Mouse (Mus musculus) heart, embryonic 13.5 days (tissue): ENCODE data around the gene Cisd3. TPM values are rescaled to one million over a fixed set of nuclear protein-coding genes. Genes with fewer than 3 reads are reported as not detected.
"Not testable (repeated sequence)": the region's sequence is repeated elsewhere in the genome, so short reads cannot be mapped to it uniquely, and the experiment has no call there.

Experiments
- ATAC-seq: fragments of 200-750 bp; cut with Nextera tagmentation; 2 replicates; pipeline ENCODE4 v1.8.0; 2017; ENCODE audit warnings: moderate TSS enrichment; ENCODE audit not compliant: insufficient number of reproducible peaks, low FRiP score, low TSS enrichment; ENCODE audit errors: extremely low read depth
- H3K27ac ChIP-seq: fragments of 300-500 bp; sonication (generic); replicated peaks from 2 replicates; pipeline ENCODE4 v1.5.1; 2015; ENCODE audit warnings: moderate library complexity, mild to moderate bottlenecking, inconsistent platforms
- H3K27me3 ChIP-seq: fragments of 300-500 bp; sonication (generic); replicated peaks from 2 replicates; pipeline ENCODE4 v1.6.1; 2015; ENCODE audit warnings: mild to moderate bottlenecking, inconsistent platforms
- H3K36me3 ChIP-seq: fragments of 300-500 bp; sonication (generic); 2 replicates; pipeline ENCODE4 v1.6.1; 2015; ENCODE audit warnings: mild to moderate bottlenecking, inconsistent platforms
- H3K4me1 ChIP-seq: fragments of 300-500 bp; sonication (generic); 2 replicates; pipeline ENCODE4 v1.6.1; 2015; ENCODE audit warnings: inconsistent platforms
- H3K4me2 ChIP-seq: fragments of 300-500 bp; sonication (generic); 2 replicates; pipeline ENCODE4 v1.6.1; 2015; ENCODE audit warnings: inconsistent platforms, mild to moderate bottlenecking, moderate library complexity
- H3K4me3 ChIP-seq: fragments of 300-500 bp; sonication (generic); 2 replicates; pipeline ENCODE4 v1.5.1; 2015; ENCODE audit warnings: moderate library complexity, mild to moderate bottlenecking, inconsistent platforms
- H3K9ac ChIP-seq: fragments of 300-500 bp; sonication (generic); 2 replicates; pipeline ENCODE4 v1.6.1; 2015; ENCODE audit warnings: inconsistent platforms, mild to moderate bottlenecking, moderate library complexity
- H3K9me3 ChIP-seq: fragments of 300-500 bp; sonication (generic); 2 replicates; pipeline ENCODE4 v1.6.1; 2016; ENCODE audit warnings: inconsistent platforms
- WGBS: fragments of 180-500 bp; shearing (Covaris S2); methylation state at CpG from one replicate; pipeline ENCODE4 v1.1.7; 2015; ENCODE audit warnings: mixed read lengths; 5-methylcytosine and 5-hydroxymethylcytosine counted together
- polyA plus RNA-seq: library from polyadenylated mRNA; unstranded; fragments of >200 nt; fragmentation: Nextera tagmentation; extraction: Ambion mirVana; gene quantifications from 2 replicates; pipeline ENCODE4 v1.2.1, GENCODE M21; 2015

Gene Cisd3
- polyA plus RNA-seq: 44.1 and 53.7 TPM in 2 replicates

GRCm38 (mm10) chr11:97685613-97686321, at the start of gene Cisd3:
Gene Cisd3, plus strand, starts transcription at chr11:97685826.
- peak; percentile 85 for ATAC-seq
- WGBS: under 1% methylated on average over 43 of the region's 43 CpGs
- Histone ChIP-seq H3K4me2 (peak within 1 kb of the TSS; percentile 77), H3K4me3 (peak within 1 kb of the TSS; percentile 50), H3K9ac (peak within 1 kb of the TSS; percentile 77), H3K27ac (peak within 1 kb of the TSS; percentile 77), H3K9me3 (no peaks in the 10 kb centered on the region), H3K36me3 (peaks cover 50% of the 10 kb centered on the region), H3K4me1 (peaks cover 39% of the 10 kb centered on the region), H3K27me3 (no peaks in the 10 kb centered on the region)

DNA sequence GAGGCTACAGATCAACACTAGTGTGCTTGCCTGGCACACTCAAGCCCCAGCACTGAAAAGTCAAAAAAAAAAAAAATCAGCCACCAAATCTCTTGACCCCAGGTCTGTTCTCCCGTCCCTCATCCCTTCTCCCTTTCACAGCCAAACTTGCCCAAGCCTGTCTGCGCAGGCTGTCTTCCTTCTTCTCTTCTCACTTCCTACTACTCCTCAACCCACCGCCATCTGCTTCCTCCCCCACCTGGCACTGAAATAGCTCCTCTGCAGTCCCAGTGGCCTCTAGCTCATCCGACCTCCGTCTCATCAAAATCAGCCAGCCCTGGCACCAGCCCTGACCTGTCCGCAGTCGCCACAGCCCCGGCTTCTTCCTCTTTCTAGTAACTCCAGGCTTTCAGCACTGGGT, 44.0 kb upstream of the Cisd3 start:
- 0 out of 2 replicates have a peak overlapping the region, but pooled peaks have one; percentile 15 for H3K9ac ChIP-seq
- WGBS: 41% methylated on average over 8 of the region's 8 CpGs
- ATAC-seq: no peak
- H3K36me3 ChIP-seq: no peaks in the 10 kb centered on the region
- no peaks in the 10 kb centered on the region for H3K4me1 ChIP-seq
- peaks cover 6% of the 10 kb centered on the region; the same call in 1 of the 2 replicates for H3K9me3 ChIP-seq
- H3K4me3 ChIP-seq: no peak overlapping the region
- 0 out of 2 replicates have a peak, but pooled peaks cover 9% of the 10 kb centered on the region for H3K27me3 ChIP-seq
- H3K4me2 ChIP-seq: no peak overlapping the region
- no peak overlapping the region for H3K27ac ChIP-seq

DNA sequence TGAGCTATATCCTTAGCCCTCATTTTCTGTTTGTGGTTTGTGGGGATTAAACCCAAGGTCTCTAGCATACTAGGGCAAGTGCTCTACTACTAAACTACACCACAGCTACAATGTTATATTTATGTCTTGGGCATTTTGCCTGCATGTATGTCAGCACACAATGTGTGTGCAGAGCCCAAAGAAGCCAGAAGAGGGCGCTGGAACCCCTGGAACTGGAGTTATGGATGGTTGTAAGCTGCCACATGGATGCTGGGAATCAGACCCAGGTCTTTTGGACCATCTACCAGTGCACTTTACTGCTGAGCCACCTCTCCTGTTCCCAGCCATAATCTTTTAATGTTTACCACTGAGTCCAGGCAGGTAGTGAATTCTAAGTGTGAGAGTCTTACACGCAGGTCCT, 42.9 kb upstream of the Cisd3 start:
- no peak for ATAC-seq
- H3K27me3 ChIP-seq: 0 out of 2 replicates have a peak, but pooled peaks cover 7% of the 10 kb centered on the region
- no peak overlapping the region for H3K27ac ChIP-seq
- no peak overlapping the region for H3K9ac ChIP-seq
- H3K4me2 ChIP-seq: no peak overlapping the region
- peaks cover 6% of the 10 kb centered on the region; the same call in 1 of the 2 replicates for H3K9me3 ChIP-seq
- no peaks in the 10 kb centered on the region for H3K4me1 ChIP-seq
- 46% methylated on average over 2 of the region's 2 CpGs for WGBS
- no peaks in the 10 kb centered on the region for H3K36me3 ChIP-seq
- no peak overlapping the region for H3K4me3 ChIP-seq

DNA sequence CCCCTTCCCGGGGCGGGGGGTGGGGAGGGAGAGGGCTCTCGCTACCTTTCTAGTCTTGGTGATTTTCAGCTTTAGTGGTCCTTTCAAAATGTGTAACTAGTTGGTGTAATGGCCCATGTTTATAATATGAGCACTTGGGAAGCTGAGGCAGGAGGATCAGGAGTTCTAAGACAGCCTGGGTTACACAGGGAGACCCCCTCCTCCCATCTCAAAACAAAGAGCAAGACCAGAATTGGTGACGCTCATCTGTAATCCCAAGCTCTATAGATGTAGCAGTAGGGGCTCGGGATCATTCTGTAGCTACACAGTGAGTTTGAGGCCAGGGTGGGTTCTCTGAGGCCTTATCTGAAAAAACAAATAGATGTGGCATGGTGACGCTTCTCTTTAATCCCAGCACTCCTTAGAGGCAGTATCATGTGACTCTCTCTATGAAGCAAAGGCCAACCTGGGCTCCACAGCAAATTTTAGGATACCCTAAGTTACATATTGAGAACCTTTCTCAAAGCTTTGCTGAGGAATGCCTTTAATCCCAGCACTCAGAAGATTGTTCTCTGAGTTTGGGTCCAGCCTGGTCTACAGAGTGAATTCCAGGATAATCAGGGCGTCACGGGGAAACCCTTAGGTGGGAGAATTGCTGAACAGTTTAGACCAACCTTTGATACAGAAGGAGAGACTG, 42.1 kb upstream of the Cisd3 start:
- H3K4me2 ChIP-seq: no peak overlapping the region
- H3K4me3 ChIP-seq: no peak overlapping the region
- no peak overlapping the region for H3K9ac ChIP-seq
- ATAC-seq: no peak
- H3K27me3 ChIP-seq: 0 out of 2 replicates have a peak, but pooled peaks cover 2% of the 10 kb centered on the region
- no peaks in the 10 kb centered on the region for H3K36me3 ChIP-seq
- peaks cover 6% of the 10 kb centered on the region; the same call in 1 of the 2 replicates for H3K9me3 ChIP-seq
- H3K27ac ChIP-seq: no peak overlapping the region
- no peaks in the 10 kb centered on the region for H3K4me1 ChIP-seq
- 68% methylated on average over 8 of the region's 8 CpGs for WGBS

DNA sequence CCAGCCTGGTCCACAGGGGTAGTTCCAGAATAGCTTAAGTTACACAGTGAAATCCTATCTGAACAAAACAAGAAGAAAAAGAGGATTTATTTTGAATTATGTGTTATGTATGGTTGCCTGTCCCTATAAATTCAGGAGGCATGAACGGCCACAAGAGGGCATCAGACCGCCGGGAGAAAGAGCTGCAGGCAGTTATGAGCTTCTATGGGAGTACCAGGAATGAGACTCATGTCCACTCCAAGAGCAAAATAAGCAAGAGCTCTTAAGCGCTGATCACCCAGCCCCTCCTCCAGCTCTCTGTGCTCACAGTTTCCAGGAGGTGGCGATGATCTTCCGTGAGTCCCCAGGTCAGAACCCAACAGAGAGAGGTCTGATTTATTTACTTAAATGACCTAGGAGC, 40.8 kb upstream of the Cisd3 start:
- no peak for ATAC-seq
- no peak overlapping the region for H3K27ac ChIP-seq
- 3% methylated on average over 6 of the region's 6 CpGs for WGBS
- H3K27me3 ChIP-seq: no peaks in the 10 kb centered on the region
- no peak overlapping the region for H3K4me2 ChIP-seq
- no peak overlapping the region for H3K4me3 ChIP-seq
- H3K9ac ChIP-seq: no peak overlapping the region
- peaks cover 6% of the 10 kb centered on the region; the same call in 1 of the 2 replicates for H3K9me3 ChIP-seq
- no peaks in the 10 kb centered on the region for H3K4me1 ChIP-seq
- H3K36me3 ChIP-seq: no peaks in the 10 kb centered on the region

DNA sequence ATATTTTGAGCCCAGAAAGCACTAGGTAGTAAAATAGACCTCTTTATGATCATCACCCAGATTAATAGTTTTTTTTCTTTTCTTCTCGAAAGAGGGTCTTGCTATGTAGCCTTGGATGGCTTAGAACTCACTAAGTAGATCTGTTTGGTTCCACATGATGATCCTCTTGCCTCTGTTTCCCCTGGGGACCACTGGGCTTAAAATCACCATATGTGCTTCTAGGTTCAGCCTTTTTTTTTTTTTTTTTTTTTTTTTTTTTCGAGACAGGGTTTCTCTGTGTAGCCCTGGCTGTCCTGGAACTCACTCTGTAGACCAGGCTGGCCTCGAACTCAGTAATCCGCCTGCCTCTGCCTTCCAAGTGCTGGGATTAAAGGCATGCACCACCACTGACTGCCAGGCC, 37.1 kb upstream of the Cisd3 start:
- H3K36me3 ChIP-seq, H3K4me2 ChIP-seq, H3K4me3 ChIP-seq, ATAC-seq, H3K4me1 ChIP-seq, H3K27me3 ChIP-seq, H3K27ac ChIP-seq, H3K9ac ChIP-seq, H3K9me3 ChIP-seq: not testable (repeated sequence)
- 84% methylated on average over 4 of the region's 4 CpGs for WGBS

- H3K27ac ChIP-seq: no peak overlapping the region
- H3K4me1 ChIP-seq: no peaks in the 10 kb centered on the region
- H3K9ac ChIP-seq: no peak overlapping the region
- 60% methylated on average over 5 of the region's 5 CpGs for WGBS
- no peaks in the 10 kb centered on the region for H3K9me3 ChIP-seq
- no peak overlapping the region for H3K4me2 ChIP-seq
- no peak overlapping the region for H3K4me3 ChIP-seq
- no peak for ATAC-seq
- no peaks in the 10 kb centered on the region for H3K27me3 ChIP-seq
- no peaks in the 10 kb centered on the region for H3K36me3 ChIP-seq
Measured at GRCm38 (mm10) chr11:97650341-97650740, 35.3 kb upstream of the Cisd3 start.

- 89% methylated on average over 11 of the region's 11 CpGs for WGBS
- H3K9me3 ChIP-seq, H3K36me3 ChIP-seq, H3K4me2 ChIP-seq, H3K4me3 ChIP-seq, ATAC-seq, H3K27ac ChIP-seq, H3K27me3 ChIP-seq, H3K9ac ChIP-seq: not testable (repeated sequence)
- peaks cover 18% of the 10 kb centered on the region for H3K4me1 ChIP-seq
Measured at GRCm38 (mm10) chr11:97653376-97653775, 32.2 kb upstream of the Cisd3 start.

- Histone ChIP-seq H3K27ac (no peak overlapping the region), H3K27me3 (no peaks in the 10 kb centered on the region), H3K9me3 (no peaks in the 10 kb centered on the region), H3K9ac (no peak overlapping the region), H3K36me3 (no peaks in the 10 kb centered on the region), H3K4me1 (peaks cover 27% of the 10 kb centered on the region), H3K4me3 (no peak overlapping the region), H3K4me2 (no peak overlapping the region)
- ATAC-seq: no peak
- 87% methylated on average over 2 of the region's 2 CpGs for WGBS
Measured at GRCm38 (mm10) chr11:97654210-97654609, 31.4 kb upstream of the Cisd3 start.

GRCm38 (mm10) chr11:97656269-97656971, 29.2 kb upstream of the Cisd3 start:
- Histone ChIP-seq H3K4me1 (peaks cover 43% of the 10 kb centered on the region), H3K36me3 (no peaks in the 10 kb centered on the region), H3K27ac (peak overlapping the region; percentile 53; the same call in 1 of the 2 replicates), H3K4me2 (no peak overlapping the region), H3K9ac (peak overlapping the region; percentile 54; the same call in 1 of the 2 replicates), H3K9me3 (no peaks in the 10 kb centered on the region), H3K27me3 (peaks cover 1% of the 10 kb centered on the region; the same call in 1 of the 2 replicates), H3K4me3 (no peak overlapping the region)
- no peak for ATAC-seq
- WGBS: 71% methylated on average over 14 of the region's 14 CpGs
